Mouse (Mus musculus) midbrain, embryonic 13.5 days (tissue): Measurements from ENCODE around the gene Lrrc49. TPM values are rescaled to one million over a fixed set of nuclear protein-coding genes. Genes with fewer than 3 reads are reported as not detected.

Source experiments
- ATAC-seq: fragments of 200-750 bp; cut with Nextera tagmentation; 2 replicates; pipeline ENCODE4 v1.8.0; 2017; ENCODE audit warnings: mild to moderate bottlenecking, moderate TSS enrichment, moderate library complexity
- H3K27ac ChIP-seq: fragments of 300-500 bp; sonication (generic); 2 replicates; pipeline ENCODE4 v1.5.1; 2015; ENCODE audit warnings: inconsistent platforms, mild to moderate bottlenecking, moderate library complexity
- H3K27me3 ChIP-seq: fragments of 300-500 bp; sonication (generic); 2 replicates; pipeline ENCODE4 v1.6.1; 2015; ENCODE audit warnings: mild to moderate bottlenecking, inconsistent platforms
- H3K36me3 ChIP-seq: fragments of 300-500 bp; sonication (generic); 2 replicates; pipeline ENCODE4 v1.6.1; 2015; ENCODE audit warnings: mild to moderate bottlenecking, inconsistent platforms
- H3K4me1 ChIP-seq: fragments of 300-500 bp; sonication (generic); replicated peaks from 2 replicates; pipeline ENCODE4 v1.6.1; 2015; ENCODE audit warnings: inconsistent platforms
- H3K4me2 ChIP-seq: fragments of 300-500 bp; sonication (generic); replicated peaks from 2 replicates; pipeline ENCODE4 v1.6.1; 2015; ENCODE audit warnings: moderate library complexity, mild to moderate bottlenecking, inconsistent platforms
- H3K4me3 ChIP-seq: fragments of 300-500 bp; sonication (generic); replicated peaks from 2 replicates; pipeline ENCODE4 v1.5.1; 2015; ENCODE audit warnings: mild to moderate bottlenecking, inconsistent platforms
- H3K9ac ChIP-seq: fragments of 300-500 bp; sonication (generic); replicated peaks from 2 replicates; pipeline ENCODE4 v1.6.1; 2015; ENCODE audit warnings: mild to moderate bottlenecking, inconsistent platforms
- H3K9me3 ChIP-seq: fragments of 300-500 bp; sonication (generic); 2 replicates; pipeline ENCODE4 v1.6.1; 2016; ENCODE audit warnings: mild to moderate bottlenecking, inconsistent platforms
- WGBS: fragments of 180-500 bp; shearing (Covaris S2); methylation state at CpG from one replicate; pipeline ENCODE4 v1.1.7; 2015; 5-methylcytosine and 5-hydroxymethylcytosine counted together
- polyA plus RNA-seq: library from polyadenylated mRNA; unstranded; fragments of >200 nt; fragmentation: Nextera tagmentation; extraction: Ambion mirVana; gene quantifications from 2 replicates; pipeline ENCODE4 v1.2.1, GENCODE M21; 2015

Gene Lrrc49
- polyA plus RNA-seq, result 79.2 and 83.6 TPM in 2 replicates

DNA sequence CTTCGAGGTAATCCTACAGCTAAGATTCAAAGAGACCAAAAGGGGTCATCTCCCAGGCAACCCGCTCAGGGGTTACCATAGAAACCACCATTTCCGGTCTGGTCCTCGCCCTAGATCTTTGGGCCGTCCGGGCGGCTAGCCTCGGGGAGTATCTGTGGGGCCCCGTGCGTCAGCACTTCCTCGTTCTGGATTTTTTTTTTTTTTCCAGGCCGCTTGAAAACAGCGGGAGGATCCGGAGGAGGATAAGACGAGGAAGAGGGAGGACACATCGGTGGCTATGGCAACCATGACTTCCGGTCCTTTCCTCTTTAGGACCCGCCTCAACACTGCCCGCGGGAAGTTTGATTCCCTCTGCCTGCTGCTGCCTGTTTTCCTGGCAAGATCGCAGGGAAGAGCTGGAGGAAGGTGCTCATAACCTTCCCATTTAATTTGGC is at the start of gene Lrrc49:
Lrrc49 (minus strand) TSS at position 268 of the 434 bp plus-strand sequence.
- peak; percentile 98 for ATAC-seq
- H3K4me3 ChIP-seq, result peak within 1 kb of the TSS; percentile 66
- WGBS, result 0% methylated on average over 21 of the region's 21 CpGs

DNA sequence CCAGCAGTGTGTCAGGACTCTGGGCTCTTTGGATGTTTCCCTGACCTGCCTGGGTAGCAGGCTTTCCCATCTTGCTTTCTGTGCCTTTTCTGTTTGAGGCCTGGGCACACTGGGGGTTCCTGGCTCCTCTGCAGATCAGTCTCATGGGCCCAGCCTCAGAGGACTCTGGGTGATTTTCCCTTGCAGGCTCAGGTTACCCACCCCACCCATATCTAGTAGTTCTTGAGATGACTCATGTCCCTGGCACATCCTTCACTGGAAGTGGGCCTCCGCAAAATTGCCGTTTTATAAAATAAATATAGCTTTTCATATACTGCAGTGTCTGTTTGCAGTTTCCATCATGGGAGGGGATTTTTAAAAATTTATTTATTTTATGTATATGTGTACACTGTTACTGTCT is 46.4 kb upstream of the Lrrc49 start:
- Histone ChIP-seq H3K36me3 (peaks cover 13% of the 10 kb centered on the region), H3K9me3 (peaks cover 9% of the 10 kb centered on the region; the same call in 1 of the 2 replicates), H3K4me2 (no peak overlapping the region), H3K27me3 (no peaks in the 10 kb centered on the region), H3K9ac (no peak overlapping the region), H3K4me1 (no peaks in the 10 kb centered on the region), H3K27ac (no peak overlapping the region), H3K4me3 (no peak overlapping the region)
- WGBS, result 100% methylated on average over 2 of the region's 2 CpGs
- no peak for ATAC-seq

More for the DNA sequence above, at the start of gene Lrrc49:
- H3K4me1 ChIP-seq, result peaks cover 30% of the 10 kb centered on the region
- H3K4me2 ChIP-seq, result peak within 1 kb of the TSS; percentile 58
- H3K27ac ChIP-seq, result peak within 1 kb of the TSS; percentile 99
- peak within 1 kb of the TSS; percentile 71 for H3K9ac ChIP-seq
- peaks cover 17% of the 10 kb centered on the region for H3K36me3 ChIP-seq
- no peaks in the 10 kb centered on the region for H3K9me3 ChIP-seq
- H3K27me3 ChIP-seq, result no peaks in the 10 kb centered on the region

DNA sequence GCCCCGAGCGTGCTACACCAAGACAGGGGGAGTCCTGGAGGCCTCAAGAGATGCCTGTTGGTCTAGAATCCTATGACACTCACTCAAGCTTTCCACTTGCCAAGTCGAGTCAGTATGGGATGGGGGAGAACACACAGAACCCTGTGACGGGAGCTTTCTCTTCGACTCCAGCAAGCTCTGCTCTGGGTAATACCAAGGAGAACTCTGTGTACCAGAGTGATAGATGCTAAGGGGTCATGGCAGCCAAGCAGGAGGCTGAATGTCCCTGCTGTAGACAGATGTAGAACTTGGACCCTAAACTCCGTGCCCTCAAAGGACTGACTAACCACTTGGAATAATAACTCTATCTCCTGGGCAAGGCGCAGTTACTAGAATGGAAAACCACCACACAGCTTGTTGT is 37.0 kb upstream of the Lrrc49 start:
- no peak for ATAC-seq
- no peak overlapping the region for H3K9ac ChIP-seq
- H3K4me2 ChIP-seq, result no peak overlapping the region
- H3K27ac ChIP-seq, result no peak overlapping the region
- peaks cover 11% of the 10 kb centered on the region for H3K36me3 ChIP-seq
- H3K4me3 ChIP-seq, result no peak overlapping the region
- H3K9me3 ChIP-seq, result peaks cover 3% of the 10 kb centered on the region; the same call in 1 of the 2 replicates
- H3K4me1 ChIP-seq, result no peaks in the 10 kb centered on the region
- H3K27me3 ChIP-seq, result no peaks in the 10 kb centered on the region
- WGBS, result 92% methylated on average over 7 of the region's 7 CpGs

DNA sequence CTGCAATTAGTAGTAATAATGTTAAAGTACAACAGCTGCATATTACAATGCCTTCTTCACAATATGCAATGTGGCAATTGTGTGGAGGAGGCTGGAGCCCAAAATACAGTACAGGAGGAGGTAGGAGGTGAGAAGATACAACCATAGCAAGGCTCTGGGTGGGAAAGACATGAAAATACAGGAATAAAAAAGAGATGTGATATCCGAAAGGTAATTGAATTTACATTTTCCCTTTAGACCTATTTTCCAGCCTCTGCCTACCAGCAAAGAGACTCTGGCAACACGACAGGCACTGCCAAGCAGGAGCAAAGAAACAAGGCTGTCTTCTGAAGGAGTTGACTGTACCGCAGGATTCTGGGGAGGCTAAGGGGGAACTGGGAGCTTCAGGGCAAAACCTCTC is 31.7 kb upstream of the Lrrc49 start:
- Histone ChIP-seq H3K4me2 (no peak overlapping the region), H3K9ac (no peak overlapping the region), H3K27me3 (no peaks in the 10 kb centered on the region), H3K4me3 (no peak overlapping the region), H3K4me1 (peaks cover 7% of the 10 kb centered on the region; the same call in 1 of the 2 replicates), H3K9me3 (no peaks in the 10 kb centered on the region), H3K36me3 (peaks cover 3% of the 10 kb centered on the region; the same call in 1 of the 2 replicates), H3K27ac (no peak overlapping the region)
- 87% methylated on average over 3 of the region's 3 CpGs for WGBS
- ATAC-seq, result no peak

DNA sequence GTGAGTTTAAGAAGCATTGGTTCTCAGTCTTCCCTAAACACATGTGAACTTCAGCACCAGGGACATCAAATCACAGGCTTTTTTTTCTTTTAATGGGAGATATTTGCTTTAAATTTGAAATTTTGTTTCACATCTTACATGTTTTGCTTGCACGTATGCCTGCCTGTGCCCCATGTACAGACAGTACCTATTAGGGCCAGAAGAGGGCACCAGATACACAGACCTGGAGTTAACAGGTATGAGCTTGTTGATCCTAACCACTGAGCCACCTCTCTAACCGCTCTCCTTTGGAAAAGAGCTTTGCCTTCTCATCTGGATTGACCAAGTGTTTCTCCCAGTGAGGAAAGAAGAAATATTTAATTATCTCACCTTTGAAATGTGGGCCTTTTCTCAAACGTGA is 30.3 kb upstream of the Lrrc49 start:
- whole genome bisulfite sequencing, result 60% methylated on average over 3 of the region's 3 CpGs
- Histone ChIP-seq H3K27me3 (0 out of 2 replicates have a peak, but pooled peaks cover 3% of the 10 kb centered on the region), H3K9ac (no peak overlapping the region), H3K4me3 (no peak overlapping the region), H3K9me3 (no peaks in the 10 kb centered on the region), H3K4me1 (peaks cover 19% of the 10 kb centered on the region), H3K27ac (no peak overlapping the region), H3K4me2 (no peak overlapping the region), H3K36me3 (no peaks in the 10 kb centered on the region)
- no peak for ATAC-seq

DNA sequence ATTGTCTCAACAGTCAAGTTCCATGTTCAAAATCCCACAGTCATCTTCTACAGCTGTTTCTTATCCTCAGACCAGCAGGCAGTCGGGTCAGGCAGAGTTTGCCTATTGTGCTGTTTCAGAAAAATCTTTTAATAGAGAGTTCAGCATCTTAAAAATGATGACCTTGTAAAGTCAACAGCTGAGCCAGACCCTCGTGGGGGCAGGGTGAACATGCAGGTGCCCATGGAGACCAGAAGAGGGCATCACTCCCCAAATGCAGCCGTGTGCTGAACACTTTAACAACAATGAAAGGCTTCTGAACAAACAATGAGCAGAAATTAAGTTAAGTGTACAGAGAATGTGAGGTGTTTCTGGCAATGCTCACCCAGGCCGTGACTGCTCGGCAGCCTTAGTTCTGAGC is 27.9 kb upstream of the Lrrc49 start:
- Histone ChIP-seq H3K9ac (no peak overlapping the region), H3K9me3 (no peaks in the 10 kb centered on the region), H3K4me1 (peaks cover 26% of the 10 kb centered on the region), H3K4me3 (no peak overlapping the region), H3K36me3 (no peaks in the 10 kb centered on the region), H3K4me2 (no peak overlapping the region), H3K27me3 (0 out of 2 replicates have a peak, but pooled peaks cover 5% of the 10 kb centered on the region), H3K27ac (no peak overlapping the region)
- no peak for ATAC-seq
- 62% methylated on average over 5 of the region's 5 CpGs for WGBS

DNA sequence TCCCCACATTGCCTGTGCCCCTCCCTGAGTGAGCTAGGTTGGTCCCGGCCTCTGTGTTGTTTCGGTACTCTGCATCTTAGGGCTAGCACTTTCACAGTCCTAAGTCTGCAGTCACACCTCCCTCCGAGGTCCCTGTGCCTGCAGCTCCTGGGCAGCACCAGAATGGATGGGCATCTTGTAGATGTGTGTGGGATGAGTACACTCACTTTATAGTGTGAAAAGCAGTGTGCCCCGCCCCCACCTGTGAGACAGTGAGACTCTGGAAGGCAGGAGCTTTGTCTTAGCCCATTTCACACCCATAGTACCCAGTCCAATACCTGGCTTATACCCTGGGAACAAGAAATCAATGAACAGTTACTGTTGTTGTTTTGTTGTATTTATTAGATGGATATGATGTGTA is 27.3 kb upstream of the Lrrc49 start:
- no peak overlapping the region for H3K4me2 ChIP-seq
- no peaks in the 10 kb centered on the region for H3K9me3 ChIP-seq
- H3K36me3 ChIP-seq, result no peaks in the 10 kb centered on the region
- WGBS, result 95% methylated on average over 4 of the region's 4 CpGs
- peaks cover 26% of the 10 kb centered on the region for H3K4me1 ChIP-seq
- no peak overlapping the region for H3K27ac ChIP-seq
- no peak overlapping the region for H3K9ac ChIP-seq
- ATAC-seq, result no peak
- no peak overlapping the region for H3K4me3 ChIP-seq
- 0 out of 2 replicates have a peak, but pooled peaks cover 5% of the 10 kb centered on the region for H3K27me3 ChIP-seq

DNA sequence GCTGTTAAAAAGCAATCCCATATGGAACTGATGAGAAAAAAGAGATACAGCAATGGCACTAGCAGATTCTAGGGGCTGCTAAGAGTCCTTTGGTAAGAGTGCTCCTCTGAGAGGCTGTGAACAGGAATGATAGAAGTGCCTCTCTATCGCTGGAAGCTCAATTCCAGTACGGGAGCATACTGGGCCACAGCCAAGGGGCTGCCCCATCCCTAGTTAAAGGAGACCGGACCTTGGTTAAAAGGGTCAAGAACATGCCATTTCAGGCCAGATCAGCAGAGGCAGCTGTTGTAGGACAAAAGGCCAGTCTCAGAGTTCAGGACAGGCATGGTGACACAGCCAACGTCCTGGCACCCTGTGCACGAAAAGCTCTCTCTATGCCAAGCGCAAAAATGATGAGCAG is 26.2 kb upstream of the Lrrc49 start:
- Histone ChIP-seq H3K9me3 (no peaks in the 10 kb centered on the region), H3K27me3 (0 out of 2 replicates have a peak, but pooled peaks cover 5% of the 10 kb centered on the region), H3K9ac (peak overlapping the region; percentile 83; the same call in 1 of the 2 replicates), H3K36me3 (no peaks in the 10 kb centered on the region), H3K4me1 (peaks cover 26% of the 10 kb centered on the region), H3K27ac (no peak overlapping the region), H3K4me3 (peak overlapping the region; percentile 64; the same call in 1 of the 2 replicates), H3K4me2 (peak overlapping the region; percentile 93; the same call in 1 of the 2 replicates)
- ATAC-seq, result no peak
- 83% methylated on average over 6 of the region's 6 CpGs for WGBS

DNA sequence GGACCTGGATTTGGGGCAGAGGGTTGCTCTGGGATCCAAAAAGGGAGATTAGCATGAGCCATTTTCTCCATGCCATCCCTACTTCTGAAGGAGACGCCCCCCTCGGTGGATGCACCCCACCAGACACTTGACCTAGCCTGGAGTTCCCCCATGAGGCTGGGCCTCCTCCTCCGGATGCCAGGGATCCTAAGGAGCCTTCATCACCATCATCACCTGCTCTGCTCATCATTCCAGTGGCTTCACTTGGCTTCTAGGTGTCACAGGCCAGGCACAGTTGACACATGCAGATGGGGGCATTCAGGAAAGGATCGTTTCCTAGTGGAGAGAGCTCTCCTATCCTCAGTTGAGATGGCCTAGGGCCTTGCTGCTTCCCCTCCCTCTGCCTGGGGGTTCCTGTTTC is 25.7 kb upstream of the Lrrc49 start:
- 0 out of 2 replicates have a peak, but pooled peaks have one; percentile 26 for ATAC-seq

DNA sequence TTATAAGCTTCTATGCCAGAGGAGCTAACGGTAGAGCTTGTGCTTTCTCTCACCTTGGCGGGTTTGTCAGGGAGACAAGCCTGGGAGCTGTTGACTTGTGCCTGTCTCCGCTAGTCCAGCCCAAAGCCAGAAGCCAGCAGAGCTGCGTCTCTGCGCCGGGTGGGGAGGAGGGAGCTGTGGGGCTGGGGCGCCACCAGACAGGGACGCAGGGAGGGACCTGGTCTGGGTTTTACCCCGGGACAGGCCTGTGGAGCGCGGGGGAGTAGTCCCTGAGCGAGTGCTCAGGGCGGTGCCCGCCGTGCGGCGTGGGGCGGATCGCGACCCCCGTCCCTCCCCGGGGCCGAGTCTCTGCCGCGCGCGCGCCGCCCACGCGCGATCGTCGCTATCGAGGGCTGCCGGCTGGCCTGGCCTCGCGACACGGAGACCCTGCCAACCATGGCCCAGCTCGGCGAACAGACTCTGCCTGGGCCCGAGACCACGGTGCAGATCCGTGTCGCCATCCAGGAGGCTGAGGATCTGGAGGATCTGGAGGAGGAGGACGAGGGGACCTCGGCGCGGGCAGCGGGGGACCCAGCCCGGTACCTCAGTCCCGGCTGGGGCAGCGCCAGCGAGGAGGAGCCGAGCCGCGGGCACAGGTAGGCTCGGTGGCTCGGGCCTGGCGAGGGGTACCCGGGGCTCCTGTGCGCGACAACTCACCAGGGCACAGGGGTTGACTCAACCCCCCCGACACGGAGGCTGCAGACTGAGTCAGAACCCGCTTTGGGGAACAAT is 25.0 kb upstream of the Lrrc49 start, which contains the start of gene Larp6:
Larp6 (plus strand) TSS at position 219 of the 771 bp plus-strand sequence.
- Histone ChIP-seq H3K9ac (peak within 1 kb of the TSS; percentile 83), H3K27ac (no peak within 1 kb of the TSS), H3K9me3 (no peaks in the 10 kb centered on the region), H3K36me3 (no peaks in the 10 kb centered on the region), H3K4me1 (peaks cover 26% of the 10 kb centered on the region), H3K4me3 (peak within 1 kb of the TSS; percentile 64), H3K27me3 (0 out of 2 replicates have a peak, but pooled peaks cover 5% of the 10 kb centered on the region), H3K4me2 (peak within 1 kb of the TSS; percentile 93)
- WGBS, result 1% methylated on average over 66 of the region's 66 CpGs
- peak; percentile 84 for ATAC-seq

More for the DNA sequence above, 25.7 kb upstream of the Lrrc49 start:
- Histone ChIP-seq H3K27me3 (0 out of 2 replicates have a peak, but pooled peaks cover 5% of the 10 kb centered on the region), H3K4me1 (peaks cover 26% of the 10 kb centered on the region), H3K9me3 (no peaks in the 10 kb centered on the region), H3K36me3 (no peaks in the 10 kb centered on the region), H3K4me3 (peak overlapping the region; percentile 64), H3K27ac (no peak overlapping the region), H3K4me2 (peak overlapping the region; percentile 93), H3K9ac (peak overlapping the region; percentile 83)
- WGBS, result 47% methylated on average over 4 of the region's 4 CpGs

DNA sequence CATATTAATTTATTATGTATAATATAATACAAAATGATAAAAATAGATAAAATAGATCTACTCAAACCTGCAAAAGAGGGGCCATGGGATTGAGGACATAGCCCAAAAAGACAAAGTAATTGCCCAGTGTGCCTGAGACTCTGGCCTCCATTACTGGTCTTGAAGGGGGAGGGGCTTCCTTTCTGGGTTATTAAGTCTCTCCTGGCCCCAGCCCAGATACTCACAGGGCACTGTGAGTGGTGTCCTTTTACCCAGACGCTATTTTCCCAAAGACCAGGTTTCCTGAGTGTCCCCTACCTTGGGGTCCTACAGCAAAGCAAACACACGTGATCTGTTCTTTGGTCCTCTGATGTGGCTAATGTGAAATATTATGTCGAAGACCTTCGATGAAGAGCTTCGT is 24.1 kb upstream of the Lrrc49 start:
- H3K27ac ChIP-seq, result no peak overlapping the region
- H3K9me3 ChIP-seq, result no peaks in the 10 kb centered on the region
- H3K4me1 ChIP-seq, result peaks cover 26% of the 10 kb centered on the region
- no peak for ATAC-seq
- H3K9ac ChIP-seq, result no peak overlapping the region
- H3K4me3 ChIP-seq, result no peak overlapping the region
- no peak overlapping the region for H3K4me2 ChIP-seq
- 86% methylated on average over 5 of the region's 5 CpGs for WGBS
- H3K36me3 ChIP-seq, result no peaks in the 10 kb centered on the region
- 0 out of 2 replicates have a peak, but pooled peaks cover 5% of the 10 kb centered on the region for H3K27me3 ChIP-seq

DNA sequence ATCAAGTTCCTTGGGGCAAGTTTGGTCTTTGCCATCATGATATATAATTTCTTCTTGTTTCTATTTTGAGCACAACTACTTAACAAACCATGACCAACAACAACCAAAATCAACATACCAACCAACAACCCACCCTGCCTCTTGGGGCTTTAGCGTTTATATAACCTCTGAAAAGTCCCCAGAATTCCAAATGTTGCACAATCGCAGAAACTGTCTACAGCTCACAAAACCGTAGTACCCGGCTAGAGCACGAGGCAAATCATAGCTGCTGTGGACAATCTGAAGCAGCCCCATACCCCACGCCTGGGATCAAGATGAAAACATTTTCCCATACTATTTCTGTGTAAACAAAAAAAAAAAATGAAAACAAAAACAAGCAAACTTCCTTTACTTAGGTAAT is 21.8 kb upstream of the Lrrc49 start:
- no peak for ATAC-seq
- H3K27me3 ChIP-seq, result 0 out of 2 replicates have a peak, but pooled peaks cover 5% of the 10 kb centered on the region
- no peak overlapping the region for H3K27ac ChIP-seq
- WGBS, result 83% methylated on average over 6 of the region's 6 CpGs
- H3K36me3 ChIP-seq, result no peaks in the 10 kb centered on the region
- no peak overlapping the region for H3K9ac ChIP-seq
- no peaks in the 10 kb centered on the region for H3K9me3 ChIP-seq
- H3K4me2 ChIP-seq, result no peak overlapping the region
- no peak overlapping the region for H3K4me3 ChIP-seq
- peaks cover 20% of the 10 kb centered on the region for H3K4me1 ChIP-seq
